Mouse (Mus musculus) lung, postnatal 0 days (tissue): ENCODE measurements around the gene Cyp1a1. TPM values are rescaled to one million over a fixed set of nuclear protein-coding genes. Genes with fewer than 3 reads are reported as not detected.
A peak's percentile ranks its signal among the peaks of the same experiment; 100 is the strongest.

Source experiments
- ATAC-seq: fragments of 200-750 bp; cut with Nextera tagmentation; 2 replicates; pipeline ENCODE4 v1.8.0; 2017; ENCODE audit warnings: moderate library complexity
- DNase-seq: peaks from one replicate; pipeline ENCODE4 v3.0.0-alpha.2; 2016; ENCODE audit warnings: low spot score
- H3K27ac ChIP-seq: fragments of 300-500 bp; sonication (generic); 2 replicates; pipeline ENCODE4 v1.5.1; 2014; ENCODE audit warnings: antibody characterized with exemption, mild to moderate bottlenecking, low read length, mixed read lengths
- H3K27me3 ChIP-seq: fragments of 300-500 bp; sonication (generic); replicated peaks from 2 replicates; pipeline ENCODE4 v1.6.1; 2014; ENCODE audit warnings: low read length, mixed read lengths; ENCODE audit not compliant: insufficient read depth
- H3K36me3 ChIP-seq: fragments of 300-500 bp; sonication (generic); 2 replicates; pipeline ENCODE4 v1.6.1; 2014; ENCODE audit warnings: low read length, mixed read lengths; ENCODE audit not compliant: insufficient read depth
- H3K4me1 ChIP-seq: fragments of 300-500 bp; sonication (generic); 2 replicates; pipeline ENCODE4 v1.6.1; 2014; ENCODE audit warnings: antibody characterized with exemption, low read depth, low read length, mixed read lengths; ENCODE audit not compliant: insufficient read depth
- H3K4me2 ChIP-seq: fragments of 300-500 bp; sonication (generic); replicated peaks from 2 replicates; pipeline ENCODE4 v1.6.1; 2014; ENCODE audit warnings: low read depth, mild to moderate bottlenecking, low read length, moderate library complexity, mixed read lengths
- H3K4me3 ChIP-seq: fragments of 300-500 bp; sonication (generic); 2 replicates; pipeline ENCODE4 v1.5.1; 2014; ENCODE audit warnings: low read depth, low read length
- H3K9ac ChIP-seq: fragments of 300-500 bp; sonication (generic); replicated peaks from 2 replicates; pipeline ENCODE4 v1.6.1; 2014; ENCODE audit warnings: low read depth, mild to moderate bottlenecking
- H3K9me3 ChIP-seq: fragments of 300-500 bp; sonication (generic); 2 replicates; pipeline ENCODE4 v1.6.1; 2016; ENCODE audit warnings: low read length, mixed read lengths
- CTCF ChIP-seq: IDR thresholded peaks from 2 replicates; pipeline ENCODE4 v1.5.1; 2016; ENCODE audit warnings: antibody characterized with exemption, mild to moderate bottlenecking
- EP300 ChIP-seq: IDR thresholded peaks from 2 replicates; pipeline ENCODE4 v1.6.1; 2016; ENCODE audit warnings: antibody characterized with exemption, mild to moderate bottlenecking, control low read depth
- WGBS: fragments of 180-500 bp; shearing (Covaris S2); extraction: QIAGEN DNeasy Blood & Tissue Kit; methylation state at CpG from one replicate; pipeline ENCODE4 v1.1.7; 2014; 5-methylcytosine and 5-hydroxymethylcytosine counted together
- polyA plus RNA-seq: library from polyadenylated mRNA; unstranded; fragments of >200 nt; fragmentation: Nextera tagmentation; extraction: Ambion mirVana; gene quantifications from 2 replicates; pipeline ENCODE4 v1.2.1, GENCODE M21; 2015

The Cyp1a1 gene
- polyA plus RNA-seq, 1 experiment from 2014 or later = 9.0 TPM

GRCm38 (mm10) chr9:57647286-57648108 is 40.2 kb upstream of the Cyp1a1 start:
- no peak for TF ChIP-seq CTCF
- 51% methylated on average over 4 of the region's 4 CpGs for WGBS
- no peak overlapping the region for H3K4me2 ChIP-seq
- no peak overlapping the region for H3K9ac ChIP-seq
- DNase-seq (no peak), ATAC-seq (no peak)
- H3K27ac ChIP-seq = no peak overlapping the region
- H3K4me1 ChIP-seq = peaks cover 17% of the 10 kb centered on the region
- no peaks in the 10 kb centered on the region for H3K36me3 ChIP-seq
- no peak overlapping the region for H3K4me3 ChIP-seq
- no peaks in the 10 kb centered on the region for H3K27me3 ChIP-seq
- H3K9me3 ChIP-seq = no peaks in the 10 kb centered on the region

DNA sequence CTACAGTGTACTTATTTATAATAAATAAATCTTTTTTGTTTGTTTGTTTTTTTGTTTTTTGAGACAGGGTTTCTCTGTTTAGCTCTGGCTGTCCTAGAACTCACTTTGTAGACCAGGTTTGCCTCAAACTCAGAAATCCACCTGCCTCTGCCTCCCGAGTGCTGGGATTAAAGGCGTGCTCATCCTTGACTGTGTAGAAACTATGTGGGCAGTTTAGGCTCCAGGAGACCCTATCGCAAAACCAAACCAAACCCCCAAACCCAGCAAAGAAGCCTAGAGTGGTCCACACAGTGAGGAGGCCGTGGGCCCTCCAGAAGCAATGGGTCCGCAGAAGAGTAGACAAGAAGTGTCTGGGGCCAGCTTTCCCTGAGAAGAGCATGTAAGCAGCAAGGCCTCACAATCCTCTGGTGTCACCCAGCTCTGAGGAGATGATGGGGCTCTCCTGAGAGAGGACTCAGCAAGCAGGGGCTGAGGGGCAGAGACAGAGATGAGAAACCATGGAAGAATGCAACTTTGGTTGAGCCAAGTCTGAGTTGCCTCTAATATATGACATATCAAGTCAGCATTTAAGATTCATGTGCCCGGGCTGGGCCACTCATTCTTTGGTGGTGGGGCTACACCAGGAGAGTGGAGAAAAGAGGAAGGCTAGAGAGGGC is 37.5 kb upstream of the Cyp1a1 start:
- no peak overlapping the region for H3K4me2 ChIP-seq
- H3K27ac ChIP-seq = 0 out of 2 replicates have a peak overlapping the region, but pooled peaks have one; percentile 47
- H3K9me3 ChIP-seq = no peaks in the 10 kb centered on the region
- no peak for DNase-seq
- no peak overlapping the region for H3K9ac ChIP-seq
- peak; percentile 9; the same call in 1 of the 2 replicates for ATAC-seq
- H3K4me1 ChIP-seq = no peaks in the 10 kb centered on the region; the same call in 1 of the 2 replicates
- no peak overlapping the region for H3K4me3 ChIP-seq
- 91% methylated on average over 6 of the region's 6 CpGs for WGBS
- no peaks in the 10 kb centered on the region for H3K36me3 ChIP-seq
- TF ChIP-seq EP300 = no peak
- no peak for TF ChIP-seq CTCF
- no peaks in the 10 kb centered on the region for H3K27me3 ChIP-seq

- H3K9me3 ChIP-seq = no peaks in the 10 kb centered on the region
- H3K4me3 ChIP-seq = no peak overlapping the region
- H3K27me3 ChIP-seq = no peaks in the 10 kb centered on the region
- DNase-seq = peak; percentile 49
- ATAC-seq = peak; percentile 37; the same call in 1 of the 2 replicates
- whole genome bisulfite sequencing = 27% methylated on average over 6 of the region's 6 CpGs
- no peak overlapping the region for H3K9ac ChIP-seq
- TF ChIP-seq EP300 = no peak
- TF ChIP-seq CTCF = no peak
- H3K4me2 ChIP-seq = no peak overlapping the region
- no peaks in the 10 kb centered on the region for H3K36me3 ChIP-seq
- H3K27ac ChIP-seq = 0 out of 2 replicates have a peak overlapping the region, but pooled peaks have one; percentile 47
- no peaks in the 10 kb centered on the region; the same call in 1 of the 2 replicates for H3K4me1 ChIP-seq
Measured at GRCm38 (mm10) chr9:57650786-57651311, 36.9 kb upstream of the Cyp1a1 start.

GRCm38 (mm10) chr9:57652351-57652750 is 35.4 kb upstream of the Cyp1a1 start:
- no peak overlapping the region for H3K9ac ChIP-seq
- ATAC-seq = no peak
- H3K4me2 ChIP-seq = no peak overlapping the region
- H3K4me3 ChIP-seq = no peak overlapping the region
- no peaks in the 10 kb centered on the region; the same call in 1 of the 2 replicates for H3K4me1 ChIP-seq
- H3K9me3 ChIP-seq = no peaks in the 10 kb centered on the region
- TF ChIP-seq EP300 = no peak
- no peak for TF ChIP-seq CTCF
- WGBS = 72% methylated on average over 9 of the region's 9 CpGs
- H3K27me3 ChIP-seq = no peaks in the 10 kb centered on the region
- peak; percentile 27 for DNase-seq
- H3K36me3 ChIP-seq = no peaks in the 10 kb centered on the region
- H3K27ac ChIP-seq = no peak overlapping the region

DNA sequence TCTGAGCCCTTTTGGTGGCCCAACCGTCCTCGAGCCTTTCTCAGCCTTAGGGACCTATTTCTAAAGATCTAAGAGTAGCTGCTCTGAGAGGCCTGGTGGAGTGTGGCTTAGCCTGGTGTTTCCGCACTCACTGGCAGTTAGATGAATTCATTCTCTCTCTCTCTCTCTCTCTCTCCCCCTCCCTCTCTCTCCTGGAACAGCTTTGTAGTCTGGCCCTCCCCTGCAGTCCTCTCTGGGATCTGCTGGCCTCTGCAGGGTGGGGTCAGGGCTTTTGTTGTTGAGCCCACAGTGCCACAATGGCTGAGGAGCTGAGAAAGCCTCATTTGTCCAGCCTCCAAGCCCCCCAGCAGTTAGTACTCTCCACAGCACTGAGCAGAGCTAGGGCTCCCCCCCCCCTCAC is 34.9 kb upstream of the Cyp1a1 start:
- no peak for DNase-seq
- Histone ChIP-seq H3K36me3 (no peaks in the 10 kb centered on the region), H3K27me3 (no peaks in the 10 kb centered on the region), H3K4me3 (no peak overlapping the region), H3K9me3 (no peaks in the 10 kb centered on the region), H3K4me1 (no peaks in the 10 kb centered on the region; the same call in 1 of the 2 replicates), H3K4me2 (no peak overlapping the region), H3K9ac (no peak overlapping the region), H3K27ac (no peak overlapping the region)
- ATAC-seq = no peak
- 68% methylated on average over 3 of the region's 3 CpGs for WGBS
- TF ChIP-seq CTCF (no peak), EP300 (no peak)

GRCm38 (mm10) chr9:57653283-57653682 is 34.4 kb upstream of the Cyp1a1 start, which contains the start of gene Csk:
Gene Csk, minus strand, starts transcription at chr9:57653631.
- 58% methylated on average over 5 of the region's 5 CpGs for WGBS
- no peak for ATAC-seq
- Histone ChIP-seq H3K4me2 (no peak within 1 kb of the TSS), H3K27ac (no peak within 1 kb of the TSS), H3K9ac (no peak within 1 kb of the TSS), H3K4me3 (no peak within 1 kb of the TSS), H3K27me3 (no peaks in the 10 kb centered on the region), H3K9me3 (no peaks in the 10 kb centered on the region), H3K4me1 (no peaks in the 10 kb centered on the region; the same call in 1 of the 2 replicates), H3K36me3 (no peaks in the 10 kb centered on the region)
- DNase-seq = no peak
- no peak for TF ChIP-seq EP300
- TF ChIP-seq CTCF = no peak
